Mouse (Mus musculus) CH12.LX (cell line): ENCODE data around the gene Csmd2. TPM values are rescaled to one million over a fixed set of nuclear protein-coding genes. Genes with fewer than 3 reads are reported as not detected.

Experiments
- DNase-seq: peaks from one replicate; pipeline ENCODE4 v3.0.0-alpha.2; 2013; ENCODE audit errors: extremely low read depth
- H3K27ac ChIP-seq: 2 replicates; pipeline ENCODE4 v1.5.1; 2012; ENCODE audit warnings: low read depth, mild to moderate bottlenecking, control low read depth, moderate library complexity; ENCODE audit not compliant: insufficient read depth
- H3K27me3 ChIP-seq: replicated peaks from 2 replicates; pipeline ENCODE3; 2012; ENCODE audit warnings: inconsistent platforms
- H3K36me3 ChIP-seq, 2 experiments: replicated peaks in 1 of 2; 2 replicates each; pipeline versions ENCODE3 to v1.6.1; 2012; ENCODE audit warnings: inconsistent platforms in 1 of 2, low read length in 1 of 2, mild to moderate bottlenecking in 1 of 2, mixed read lengths in 1 of 2, moderate library complexity in 1 of 2; ENCODE audit not compliant: control insufficient read depth in 1 of 2, insufficient read depth in 1 of 2
- H3K4me1 ChIP-seq, 2 experiments: 2 replicates each; pipeline ENCODE4 v1.6.1; 2012; ENCODE audit warnings: inconsistent platforms in 1 of 2, moderate library complexity in 1 of 2; ENCODE audit not compliant: insufficient read depth in 2 of 2, control insufficient read depth in 1 of 2
- H3K4me2 ChIP-seq: 2 replicates; pipeline ENCODE4 v1.6.1; 2012; ENCODE audit warnings: low read depth, mild to moderate bottlenecking, control low read depth; ENCODE audit not compliant: poor library complexity, insufficient read depth, severe bottlenecking
- H3K4me3 ChIP-seq, 3 experiments: fragments of 150-350 bp in 1 of 3; sonication (generic) in 1 of 3; replicated peaks in 1 of 3; 2 replicates each; pipeline versions ENCODE3 to v1.5.1; 2011 to 2012; ENCODE audit warnings: low read depth in 2 of 3, low read length in 2 of 3, mild to moderate bottlenecking in 2 of 3, moderate library complexity in 2 of 3, control low read depth in 1 of 3, improper control_type of control experiment in 1 of 3, inconsistent platforms in 1 of 3, mixed read lengths in 1 of 3; ENCODE audit not compliant: poor library complexity in 1 of 3
- H3K79me2 ChIP-seq: replicated peaks from 2 replicates; pipeline ENCODE4 v1.6.1; 2012; ENCODE audit warnings: mild to moderate bottlenecking, moderate library complexity; ENCODE audit not compliant: control insufficient read depth, poor library complexity, insufficient read depth, severe bottlenecking; ENCODE audit errors: extremely low read depth
- H3K9ac ChIP-seq: 2 replicates; pipeline ENCODE4 v1.6.1; 2012; ENCODE audit warnings: low read depth, mild to moderate bottlenecking, control low read depth, moderate library complexity; ENCODE audit not compliant: insufficient read depth
- H3K9me3 ChIP-seq: replicated peaks from 2 replicates; pipeline ENCODE3; 2012; ENCODE audit warnings: low read length, inconsistent platforms, mixed read lengths
- CHD1 ChIP-seq: IDR thresholded peaks from 2 replicates; pipeline ENCODE4 v1.6.1; 2012; ENCODE audit warnings: low read depth, low read length, improper control_type of control experiment, inconsistent platforms
- CTCF ChIP-seq, 2 experiments: IDR thresholded peaks in 1 of 2; conservative IDR thresholded peaks in 1 of 2; 2 replicates each; pipeline ENCODE4 v1.5.1; 2011 to 2012; ENCODE audit warnings: low read depth in 2 of 2, low read length in 2 of 2, improper control_type of control experiment in 1 of 2, inconsistent platforms in 1 of 2, mild to moderate bottlenecking in 1 of 2, moderate library complexity in 1 of 2
- E2F4 ChIP-seq: IDR thresholded peaks from 2 replicates; pipeline ENCODE4 v1.6.1; 2011; ENCODE audit warnings: low read depth, low read length, improper control_type of control experiment; ENCODE audit not compliant: insufficient replicate concordance
- ELF1 ChIP-seq: IDR thresholded peaks from 2 replicates; pipeline ENCODE4 v1.6.1; 2014; ENCODE audit warnings: low read depth, mild to moderate bottlenecking, inconsistent platforms, low read length, improper control_type of control experiment
- EP300 ChIP-seq: IDR thresholded peaks from 2 replicates; pipeline ENCODE4 v1.6.1; 2011; ENCODE audit warnings: low read length, improper control_type of control experiment
- ETS1 ChIP-seq: conservative IDR thresholded peaks from 2 replicates; pipeline ENCODE4 v1.6.1; 2012; ENCODE audit warnings: low read depth, mild to moderate bottlenecking, inconsistent platforms, low read length, improper control_type of control experiment, moderate library complexity
- HCFC1 ChIP-seq: IDR thresholded peaks from 2 replicates; pipeline ENCODE4 v1.6.1; 2012; ENCODE audit warnings: low read depth, mild to moderate bottlenecking, inconsistent platforms, low read length, improper control_type of control experiment
- IRF4 ChIP-seq: IDR thresholded peaks from 2 replicates; pipeline ENCODE4 v1.6.1; 2014; ENCODE audit warnings: low read depth, mild to moderate bottlenecking, inconsistent platforms, low read length, improper control_type of control experiment
- JUN ChIP-seq: IDR thresholded peaks from 2 replicates; pipeline ENCODE4 v1.6.1; 2011; ENCODE audit warnings: low read depth, mild to moderate bottlenecking, low read length, improper control_type of control experiment, moderate library complexity; ENCODE audit not compliant: insufficient read depth
- JUND ChIP-seq: conservative IDR thresholded peaks from 2 replicates; pipeline ENCODE4 v1.6.1; 2011; ENCODE audit warnings: low read depth, low read length, improper control_type of control experiment
- MAFK ChIP-seq: IDR thresholded peaks from 2 replicates; pipeline ENCODE4 v1.6.1; 2011; ENCODE audit warnings: low read length, improper control_type of control experiment; ENCODE audit not compliant: insufficient replicate concordance
- MAX ChIP-seq: IDR thresholded peaks from 2 replicates; pipeline ENCODE4 v1.6.1; 2011; ENCODE audit warnings: low read length, improper control_type of control experiment
- MXI1 ChIP-seq: IDR thresholded peaks from 2 replicates; pipeline ENCODE4 v1.6.1; 2011; ENCODE audit warnings: mild to moderate bottlenecking, low read depth, low read length, improper control_type of control experiment
- MYC ChIP-seq: IDR thresholded peaks from 2 replicates; pipeline ENCODE4 v1.6.1; 2011; ENCODE audit warnings: low read depth, mild to moderate bottlenecking, improper control_type of control experiment, low read length
- NRF1 ChIP-seq: IDR thresholded peaks from 2 replicates; pipeline ENCODE4 v1.6.1; 2014; ENCODE audit warnings: low read depth, mild to moderate bottlenecking, inconsistent platforms, low read length, improper control_type of control experiment, moderate library complexity
- POLR2A ChIP-seq: IDR thresholded peaks from 2 replicates; pipeline ENCODE4 v1.6.1; 2011; ENCODE audit warnings: low read depth, mild to moderate bottlenecking, improper control_type of control experiment, low read length
- RAD21 ChIP-seq: IDR thresholded peaks from 2 replicates; pipeline ENCODE4 v1.6.1; 2011; ENCODE audit warnings: low read depth, mild to moderate bottlenecking, low read length, improper control_type of control experiment, moderate library complexity
- SIN3A ChIP-seq: IDR thresholded peaks from 2 replicates; pipeline ENCODE4 v1.6.1; 2012; ENCODE audit warnings: low read length, improper control_type of control experiment, inconsistent platforms
- SMC3 ChIP-seq: IDR thresholded peaks from 2 replicates; pipeline ENCODE4 v1.6.1; 2011; ENCODE audit warnings: low read depth, low read length, improper control_type of control experiment
- TCF12 ChIP-seq: IDR thresholded peaks from 2 replicates; pipeline ENCODE4 v1.6.1; 2014; ENCODE audit warnings: low read depth, mild to moderate bottlenecking, inconsistent platforms, low read length, improper control_type of control experiment
- UBTF ChIP-seq: IDR thresholded peaks from 2 replicates; pipeline ENCODE4 v1.6.1; 2012; ENCODE audit warnings: low read depth, mild to moderate bottlenecking, inconsistent platforms, low read length, improper control_type of control experiment, moderate library complexity
- USF2 ChIP-seq: conservative IDR thresholded peaks from 2 replicates; pipeline ENCODE4 v1.6.1; 2011; ENCODE audit warnings: low read depth, low read length, improper control_type of control experiment
- ZC3H11A ChIP-seq: IDR thresholded peaks from 2 replicates; pipeline ENCODE4 v1.6.1; 2012; ENCODE audit warnings: low read depth, mild to moderate bottlenecking, inconsistent platforms, low read length, improper control_type of control experiment
- ZKSCAN1 ChIP-seq: IDR thresholded peaks from 2 replicates; pipeline ENCODE4 v1.6.1; 2012; ENCODE audit warnings: low read depth, inconsistent platforms, low read length, improper control_type of control experiment, borderline replicate concordance
- ZNF384 ChIP-seq: IDR thresholded peaks from 2 replicates; pipeline ENCODE4 v1.6.1; 2012; ENCODE audit warnings: low read depth, low read length, improper control_type of control experiment, inconsistent platforms
- dilution Hi-C: fragments of 300-500 bp; cut with MboI; formaldehyde crosslinking; loops from 2 replicates; pipeline ENCODE4 v1.14.3; 2020; ENCODE audit warnings: low sequenced_read_pairs; ENCODE audit not compliant: extremely low pct_unique_long_range_greater_than_20kb, extremely low pct_ligation_motif_present
- in situ Hi-C: fragments of 300-500 bp; cut with MboI; formaldehyde crosslinking; loops from 3 replicates; pipeline ENCODE4 v1.14.3; 2019; ENCODE audit warnings: low sequenced_read_pairs, low pct_ligation_motif_present, low pct_unique_long_range_greater_than_20kb, mixed read lengths
- polyA plus RNA-seq: library from polyadenylated mRNA; unstranded; fragments of >175 nt; gene quantifications from 2 replicates; pipeline ENCODE4 v1.2.1, GENCODE M21; 2012; ENCODE audit warnings: low read depth; ENCODE audit not compliant: insufficient read length
- total RNA-seq, 2 experiments: library from RNA; depleted of rRNA; stranded (reverse); fragments of 300-350 nt in 1 of 2; fragments of >200 nt in 1 of 2; gene quantifications; 2 replicates each; pipeline ENCODE4 v1.2.3; 2012 to 2014

Csmd2 gene
- total and polyA plus RNA-seq, 3 experiments: 0.08 to 0.80 TPM; not detected in 1

- Histone ChIP-seq H3K4me2 (no peak overlapping the region), H3K79me2 (no peaks in the 10 kb centered on the region), H3K27me3 (no peaks in the 10 kb centered on the region), H3K4me3 (no peak overlapping the region), H3K36me3 (no peaks in the 10 kb centered on the region), H3K9ac (no peak overlapping the region), H3K9me3 (peaks cover 90% of the 10 kb centered on the region), H3K4me1 (no peaks in the 10 kb centered on the region), H3K27ac (no peak overlapping the region)
- dilution Hi-C loops: no loop called here
- no peak for DNase-seq
- no peak for TF ChIP-seq UBTF
- in situ Hi-C loops: no loop called here
Measured at GRCm38 (mm10) chr4:128131666-128132065, 144.0 kb downstream of the Csmd2 start.

- H3K79me2 ChIP-seq: no peaks in the 10 kb centered on the region
- H3K4me1 ChIP-seq: no peaks in the 10 kb centered on the region
- H3K4me3 ChIP-seq: no peak overlapping the region
- peaks cover 89% of the 10 kb centered on the region for H3K9me3 ChIP-seq
- in situ Hi-C loops: no loop called here
- no peak overlapping the region for H3K27ac ChIP-seq
- dilution Hi-C loops: no loop called here
- no peaks in the 10 kb centered on the region for H3K27me3 ChIP-seq
- no peak for TF ChIP-seq MAFK
- TF ChIP-seq TCF12: no peak
- no peak for TF ChIP-seq USF2
- no peak for TF ChIP-seq JUND
- TF ChIP-seq ETS1: no peak
- TF ChIP-seq MAX: no peak
- TF ChIP-seq ZNF384: no peak
- no peaks in the 10 kb centered on the region for H3K36me3 ChIP-seq
- H3K9ac ChIP-seq: no peak overlapping the region
- no peak overlapping the region for H3K4me2 ChIP-seq
- no peak for DNase-seq
Measured at GRCm38 (mm10) chr4:128132876-128133646, 145.4 kb downstream of the Csmd2 start.

- Histone ChIP-seq H3K4me1 (no peaks in the 10 kb centered on the region), H3K9ac (no peak overlapping the region), H3K36me3 (no peaks in the 10 kb centered on the region), H3K27ac (no peak overlapping the region), H3K9me3 (peaks cover 92% of the 10 kb centered on the region), H3K27me3 (no peaks in the 10 kb centered on the region), H3K4me3 (no peak overlapping the region), H3K79me2 (no peaks in the 10 kb centered on the region), H3K4me2 (no peak overlapping the region)
- in situ Hi-C loops (no loop called here), dilution Hi-C loops (no loop called here)
- DNase-seq: no peak
- TF ChIP-seq ZC3H11A (no peak), CTCF (conservative IDR thresholded peaks at IDR 0.05 in 1 of 2, IDR thresholded peaks at IDR 0.05 in 1 of 2; ENCODE audit: low read depth in 2 of 2, low read length in 2 of 2) (no peak), ZKSCAN1 (no peak), NRF1 (no peak), RAD21 (no peak), E2F4 (no peak), SIN3A (no peak), POLR2A (no peak), CHD1 (no peak), HCFC1 (no peak), ELF1 (no peak), ZNF384 (no peak), MYC (no peak), JUN (no peak), MXI1 (no peak), IRF4 (no peak), EP300 (no peak), SMC3 (no peak)
Measured at GRCm38 (mm10) chr4:128134348-128134994, 146.8 kb downstream of the Csmd2 start.
